Mouse (Mus musculus) liver, embryonic 16.5 days (tissue): Measurements from ENCODE around the gene Nrp2. TPM values are rescaled to one million over a fixed set of nuclear protein-coding genes. Genes with fewer than 3 reads are reported as not detected.

ENCODE experiments used
- ATAC-seq: fragments of 200-750 bp; cut with Nextera tagmentation; 2 replicates; pipeline ENCODE4 v1.8.0; 2017; ENCODE audit warnings: low read depth, mild to moderate bottlenecking, moderate number of reproducible peaks, moderate library complexity
- H3K27ac ChIP-seq: fragments of 300-500 bp; sonication (generic); 2 replicates; pipeline ENCODE4 v1.5.1; 2014; ENCODE audit warnings: mild to moderate bottlenecking, low read length
- H3K27me3 ChIP-seq: fragments of 300-500 bp; sonication (generic); 2 replicates; pipeline ENCODE4 v1.6.1; 2014; ENCODE audit warnings: low read depth, low read length, mixed read lengths; ENCODE audit not compliant: control insufficient read depth, insufficient read depth
- H3K36me3 ChIP-seq: fragments of 300-500 bp; sonication (generic); 2 replicates; pipeline ENCODE4 v1.6.1; 2014; ENCODE audit warnings: mild to moderate bottlenecking; ENCODE audit not compliant: control insufficient read depth, insufficient read depth
- H3K4me1 ChIP-seq: fragments of 300-500 bp; sonication (generic); 2 replicates; pipeline ENCODE4 v1.6.1; 2014; ENCODE audit warnings: low read depth, low read length, mixed read lengths; ENCODE audit not compliant: control insufficient read depth
- H3K4me2 ChIP-seq: fragments of 300-500 bp; sonication (generic); 2 replicates; pipeline ENCODE4 v1.6.1; 2014; ENCODE audit warnings: low read depth, low read length, mixed read lengths
- H3K4me3 ChIP-seq: fragments of 300-500 bp; sonication (generic); 2 replicates; pipeline ENCODE4 v1.5.1; 2014; ENCODE audit warnings: low read depth, mild to moderate bottlenecking, low read length
- H3K9ac ChIP-seq: fragments of 300-500 bp; sonication (generic); 2 replicates; pipeline ENCODE4 v1.6.1; 2014; ENCODE audit warnings: low read depth, low read length
- H3K9me3 ChIP-seq: fragments of 300-500 bp; sonication (generic); replicated peaks from 2 replicates; pipeline ENCODE4 v1.6.1; 2016; ENCODE audit warnings: low read length; ENCODE audit not compliant: control insufficient read depth
- WGBS: fragments of 180-500 bp; shearing (Covaris S2); extraction: QIAGEN DNeasy Blood & Tissue Kit; methylation state at CpG from one replicate; pipeline ENCODE4 v1.1.7; 2014; ENCODE audit not compliant: insufficient replicate concordance; 5-methylcytosine and 5-hydroxymethylcytosine counted together
- polyA plus RNA-seq: library from polyadenylated mRNA; unstranded; fragments of >200 nt; fragmentation: Nextera tagmentation; extraction: Ambion mirVana; gene quantifications from 2 replicates; pipeline ENCODE4 v1.2.1, GENCODE M21; 2015

The Nrp2 gene
- polyA plus RNA-seq, 1 experiment from 2014 or later: 0.91 TPM

DNA sequence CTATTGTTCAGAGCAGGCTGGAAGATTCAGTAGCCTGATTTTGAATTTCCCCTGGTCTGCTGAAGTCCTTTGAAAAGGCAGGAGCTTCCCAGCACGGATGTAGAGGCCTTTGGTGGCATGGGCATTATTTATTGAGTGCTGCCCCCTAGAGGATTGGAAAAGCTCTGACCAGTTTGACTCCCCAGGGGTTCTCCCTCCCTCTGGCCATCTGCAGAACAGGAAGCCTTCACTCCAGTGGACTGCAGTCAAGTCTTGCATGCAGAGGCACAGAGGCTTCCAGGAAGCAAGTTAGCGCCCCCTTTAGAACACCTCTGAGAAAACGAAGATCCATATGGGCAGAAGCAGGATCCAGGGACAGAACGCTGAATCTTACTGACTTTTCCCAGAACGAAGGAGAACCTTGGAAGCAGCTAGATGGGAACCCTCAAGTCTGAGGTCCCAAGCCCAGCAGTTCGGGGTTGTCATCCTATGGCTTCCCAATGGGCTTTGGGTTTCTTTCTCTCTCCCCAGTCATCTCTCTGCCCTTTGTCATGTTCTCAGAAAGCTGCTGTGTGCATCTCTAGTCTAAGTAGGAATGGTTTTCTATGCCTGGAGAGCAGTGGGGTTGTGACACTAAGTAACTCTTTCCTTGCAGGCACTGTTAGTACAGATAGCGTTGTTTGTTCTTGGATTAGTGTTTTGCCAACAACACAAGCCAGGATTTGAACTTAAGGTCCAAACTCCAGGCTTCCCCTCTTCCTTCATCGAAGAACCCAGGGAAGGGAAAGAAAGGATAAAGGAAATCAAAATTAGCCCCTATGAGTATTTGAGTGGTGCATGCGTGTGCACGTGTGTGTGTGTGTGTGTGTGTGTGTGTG is 1.8 kb upstream of the Nrp2 start:
- peaks cover 54% of the 10 kb centered on the region for H3K27me3 ChIP-seq
- H3K36me3 ChIP-seq: no peaks in the 10 kb centered on the region
- no peak overlapping the region for H3K27ac ChIP-seq
- H3K4me3 ChIP-seq: no peak overlapping the region
- no peak overlapping the region for H3K4me2 ChIP-seq
- no peaks in the 10 kb centered on the region for H3K9me3 ChIP-seq
- peaks cover 5% of the 10 kb centered on the region for H3K4me1 ChIP-seq
- ATAC-seq: peak; percentile 39; the same call in 1 of the 2 replicates
- H3K9ac ChIP-seq: no peak overlapping the region
- 22% methylated on average over 10 of the region's 10 CpGs for WGBS

GRCm38 (mm10) chr1:62702743-62703142 is 342 bp upstream of the Nrp2 start:
- Histone ChIP-seq H3K4me2 (peak overlapping the region; percentile 73), H3K9ac (peak overlapping the region; percentile 31; the same call in 1 of the 2 replicates), H3K36me3 (no peaks in the 10 kb centered on the region), H3K9me3 (no peaks in the 10 kb centered on the region), H3K27me3 (peaks cover 68% of the 10 kb centered on the region), H3K27ac (no peak overlapping the region), H3K4me3 (peak overlapping the region; percentile 58), H3K4me1 (peaks cover 5% of the 10 kb centered on the region)
- under 1% methylated on average over 25 of the region's 25 CpGs for WGBS
- ATAC-seq: no peak

DNA sequence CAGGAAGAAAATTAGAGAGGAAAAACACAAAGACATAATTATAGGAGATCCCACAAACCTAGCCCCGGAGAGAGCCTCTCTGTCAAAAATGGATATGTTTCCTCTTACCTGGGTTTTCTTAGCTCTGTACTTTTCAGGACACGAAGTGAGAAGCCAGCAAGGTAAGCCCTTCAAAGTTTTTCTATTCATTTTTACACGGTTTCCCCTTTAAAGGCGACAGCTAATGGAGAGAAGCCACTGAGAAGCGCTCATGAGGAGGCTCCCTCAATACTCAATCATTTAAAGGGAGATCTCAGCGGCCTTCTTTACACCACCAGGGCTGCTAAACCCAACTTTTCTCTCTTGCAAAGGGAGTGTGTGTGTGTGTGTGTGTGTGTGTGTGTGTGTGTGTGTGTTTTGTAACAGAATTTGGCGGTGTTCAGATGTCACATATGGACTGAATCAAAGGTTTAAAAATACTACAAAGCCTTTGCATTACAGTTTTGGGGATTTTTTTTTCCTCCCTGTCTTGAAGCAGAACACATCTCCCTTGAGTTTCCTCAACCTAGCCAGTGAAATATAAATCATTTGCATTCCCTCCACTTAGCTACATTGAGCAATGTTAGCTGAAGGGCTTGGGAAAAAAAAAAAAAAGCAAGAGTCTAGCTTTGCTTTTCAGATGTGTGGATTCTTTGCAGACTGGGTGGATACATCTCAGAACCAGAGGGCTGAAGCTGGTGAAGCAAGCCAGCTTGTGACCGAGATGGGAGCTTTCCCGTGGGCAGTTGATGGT is 1.2 kb downstream of the Nrp2 start:
- Histone ChIP-seq H3K9ac (no peak overlapping the region), H3K27ac (no peak overlapping the region), H3K9me3 (no peaks in the 10 kb centered on the region), H3K36me3 (no peaks in the 10 kb centered on the region), H3K4me2 (no peak overlapping the region), H3K4me1 (peaks cover 5% of the 10 kb centered on the region), H3K4me3 (peak overlapping the region; percentile 58), H3K27me3 (peaks cover 79% of the 10 kb centered on the region)
- 5% methylated on average over 9 of the region's 9 CpGs for WGBS
- ATAC-seq: no peak

- Histone ChIP-seq H3K36me3 (no peaks in the 10 kb centered on the region), H3K9ac (no peak overlapping the region), H3K27me3 (peaks cover 79% of the 10 kb centered on the region), H3K4me2 (no peak overlapping the region), H3K4me1 (peaks cover 5% of the 10 kb centered on the region), H3K4me3 (peak overlapping the region; percentile 27), H3K27ac (no peak overlapping the region), H3K9me3 (no peaks in the 10 kb centered on the region)
- ATAC-seq: no peak
- 9% methylated on average over 16 of the region's 16 CpGs for WGBS
Measured at GRCm38 (mm10) chr1:62704889-62705516, 1.9 kb downstream of the Nrp2 start.

DNA sequence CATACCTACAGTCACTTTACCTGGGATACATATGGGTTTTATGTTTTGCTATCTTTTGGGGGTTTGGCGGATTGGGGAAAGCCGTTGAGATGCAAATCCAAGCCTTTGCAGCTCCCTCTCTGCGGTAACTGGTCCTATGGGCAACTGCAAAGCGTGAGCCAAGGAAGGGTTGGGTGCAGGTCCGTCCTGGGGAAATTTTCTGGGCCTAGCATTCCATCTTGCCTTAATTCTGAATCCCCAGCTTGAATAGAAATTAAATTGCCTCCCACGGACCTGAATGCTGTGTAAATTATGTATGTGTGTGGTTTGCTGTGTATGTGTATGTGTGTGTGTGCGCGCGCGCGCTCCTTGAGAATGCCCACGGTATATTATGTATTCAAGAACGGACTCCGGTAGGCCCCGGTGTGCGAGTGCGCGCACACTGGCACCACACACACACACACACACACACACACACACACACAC is 2.5 kb downstream of the Nrp2 start:
- ATAC-seq: no peak
- H3K9me3 ChIP-seq: no peaks in the 10 kb centered on the region
- 8% methylated on average over 18 of the region's 18 CpGs for WGBS
- H3K4me1 ChIP-seq: peaks cover 5% of the 10 kb centered on the region
- H3K27me3 ChIP-seq: peaks cover 79% of the 10 kb centered on the region
- H3K36me3 ChIP-seq: no peaks in the 10 kb centered on the region
- H3K27ac ChIP-seq: no peak overlapping the region
- peak overlapping the region; percentile 50; the same call in 1 of the 2 replicates for H3K4me3 ChIP-seq
- H3K4me2 ChIP-seq: peak overlapping the region; percentile 65; the same call in 1 of the 2 replicates
- no peak overlapping the region for H3K9ac ChIP-seq

- Histone ChIP-seq H3K36me3 (no peaks in the 10 kb centered on the region), H3K4me1 (peaks cover 5% of the 10 kb centered on the region), H3K9me3 (no peaks in the 10 kb centered on the region), H3K9ac (no peak overlapping the region), H3K4me3 (peak overlapping the region; percentile 50), H3K4me2 (peak overlapping the region; percentile 65), H3K27me3 (peaks cover 75% of the 10 kb centered on the region), H3K27ac (no peak overlapping the region)
- WGBS: under 1% methylated on average over 69 of the region's 73 CpGs
- peak; percentile 39 for ATAC-seq
Measured at GRCm38 (mm10) chr1:62706085-62707021, 3.3 kb downstream of the Nrp2 start.

GRCm38 (mm10) chr1:62707101-62707912 is 4.2 kb downstream of the Nrp2 start:
- Histone ChIP-seq H3K9me3 (no peaks in the 10 kb centered on the region), H3K36me3 (no peaks in the 10 kb centered on the region), H3K27ac (no peak overlapping the region), H3K27me3 (peaks cover 65% of the 10 kb centered on the region), H3K9ac (no peak overlapping the region), H3K4me2 (peak overlapping the region; percentile 65), H3K4me3 (peak overlapping the region; percentile 50), H3K4me1 (peaks cover 5% of the 10 kb centered on the region)
- no peak for ATAC-seq
- 1% methylated on average over 35 of the region's 35 CpGs for WGBS
